Mouse (Mus musculus) cerebellum, adult 11 months (tissue): Measurements from ENCODE around the gene Ptprm.

Source experiments
- DNase-seq: peaks from one replicate; pipeline ENCODE4 v3.0.0; 2022

Gene Ptprm

GRCm38 (mm10) chr17:66637951-66638722, 716.1 kb downstream of the Ptprm start:
- DNase-seq, result no peak

- DNase-seq, result no peak
Observed at GRCm38 (mm10) chr17:66619996-66620656, 734.1 kb downstream of the Ptprm start.

DNA sequence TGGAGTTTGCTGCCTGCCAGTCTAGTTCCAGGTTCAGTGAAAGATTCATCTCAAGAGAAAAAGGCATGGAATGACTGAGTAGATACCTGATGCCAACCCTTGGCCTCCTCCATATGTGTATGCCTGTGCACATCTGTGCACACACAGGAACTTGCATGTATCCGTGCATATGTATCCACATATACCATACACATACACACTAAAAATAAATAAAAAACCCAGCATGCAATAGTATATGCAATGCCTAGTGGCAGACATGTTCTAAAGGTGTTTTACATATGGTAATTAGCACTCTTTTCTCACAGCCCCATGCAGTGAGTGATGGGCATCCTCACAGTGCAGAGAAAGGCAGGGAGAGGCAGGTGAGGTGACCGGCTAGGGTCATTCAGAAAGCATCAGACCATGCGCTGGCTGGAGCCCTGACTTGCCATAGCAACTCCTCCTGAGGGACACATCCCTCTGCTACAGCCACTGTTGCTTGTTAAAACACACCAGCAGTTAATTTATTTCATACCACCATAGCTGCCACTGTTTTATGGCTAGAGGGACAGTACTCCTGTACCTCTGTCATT, 734.9 kb downstream of the Ptprm start:
- DNase-seq, result no peak
